Mouse (Mus musculus): Measurements from ENCODE around the gene Colgalt2. TPM values are rescaled to one million over a fixed set of nuclear protein-coding genes. Genes with fewer than 3 reads are reported as not detected.

The Colgalt2 gene
- polyA plus RNA-seq, 1 experiment = 5.9 TPM

GRCm38 (mm10) chr1:152537186-152537585 is 137.6 kb downstream of the Colgalt2 start:
- no peak overlapping the region for H3K4me3 ChIP-seq (ENCODE audit: insufficient read depth, low read length)
- H3K4me1 ChIP-seq (ENCODE audit: control insufficient read depth, insufficient read depth, low read length) = peaks cover 2% of the 10 kb centered on the region; the same call in 1 of the 2 replicates
- TF ChIP-seq CTCF (IDR thresholded peaks at IDR 0.05; ENCODE audit: extremely low read depth, insufficient read depth, low read length) (no peak), POLR2A (IDR thresholded peaks at IDR 0.05; ENCODE audit: extremely low read depth, insufficient read depth, low read length) (no peak)
- H3K27ac ChIP-seq (ENCODE audit: insufficient read depth, low read length) = no peak overlapping the region

- Histone ChIP-seq H3K4me1 (ENCODE audit: control insufficient read depth, insufficient read depth, low read length) (0 out of 2 replicates have a peak, but pooled peaks cover 2% of the 10 kb centered on the region), H3K4me3 (ENCODE audit: insufficient read depth, low read length) (no peak overlapping the region), H3K27ac (ENCODE audit: insufficient read depth, low read length) (no peak overlapping the region)
- no peak for TF ChIP-seq POLR2A (IDR thresholded peaks at IDR 0.05; ENCODE audit: extremely low read depth, insufficient read depth, low read length)
- TF ChIP-seq CTCF (IDR thresholded peaks at IDR 0.05; ENCODE audit: extremely low read depth, insufficient read depth, low read length) = no peak
These were observed 139.2 kb downstream of the Colgalt2 start for GRCm38 (mm10) chr1:152538817-152539216.

- no peak for TF ChIP-seq CTCF (IDR thresholded peaks at IDR 0.05; ENCODE audit: extremely low read depth, insufficient read depth, low read length)
- no peak for TF ChIP-seq POLR2A (IDR thresholded peaks at IDR 0.05; ENCODE audit: extremely low read depth, insufficient read depth, low read length)
These were observed 140.8 kb downstream of the Colgalt2 start for GRCm38 (mm10) chr1:152540304-152540887.

GRCm38 (mm10) chr1:152542747-152543378 is 143.2 kb downstream of the Colgalt2 start:
- no peaks in the 10 kb centered on the region for H3K4me1 ChIP-seq (ENCODE audit: control insufficient read depth, insufficient read depth, low read length)
- TF ChIP-seq CTCF (IDR thresholded peaks at IDR 0.05; ENCODE audit: extremely low read depth, insufficient read depth, low read length) (no peak), POLR2A (IDR thresholded peaks at IDR 0.05; ENCODE audit: extremely low read depth, insufficient read depth, low read length) (no peak)
- no peak overlapping the region for H3K4me3 ChIP-seq (ENCODE audit: insufficient read depth, low read length)
- H3K27ac ChIP-seq (ENCODE audit: insufficient read depth, low read length) = no peak overlapping the region

More at GRCm38 (mm10) chr1:152540304-152540887, 140.8 kb downstream of the Colgalt2 start:
- Histone ChIP-seq H3K4me3 (ENCODE audit: insufficient read depth, low read length) (no peak overlapping the region), H3K4me1 (ENCODE audit: control insufficient read depth, insufficient read depth, low read length) (0 out of 2 replicates have a peak, but pooled peaks cover 2% of the 10 kb centered on the region), H3K27ac (ENCODE audit: insufficient read depth, low read length) (no peak overlapping the region)

- no peak overlapping the region for H3K4me3 ChIP-seq (ENCODE audit: insufficient read depth, low read length)
- H3K4me1 ChIP-seq (ENCODE audit: control insufficient read depth, insufficient read depth, low read length) = no peaks in the 10 kb centered on the region
- no peak overlapping the region for H3K27ac ChIP-seq (ENCODE audit: insufficient read depth, low read length)
- no peak for TF ChIP-seq CTCF (IDR thresholded peaks at IDR 0.05; ENCODE audit: extremely low read depth, insufficient read depth, low read length)
- no peak for TF ChIP-seq POLR2A (IDR thresholded peaks at IDR 0.05; ENCODE audit: extremely low read depth, insufficient read depth, low read length)
These were observed 144.0 kb downstream of the Colgalt2 start for GRCm38 (mm10) chr1:152543449-152544159.

GRCm38 (mm10) chr1:152549061-152549738 is 149.6 kb downstream of the Colgalt2 start:
- no peak overlapping the region for H3K4me3 ChIP-seq (ENCODE audit: insufficient read depth, low read length)
- TF ChIP-seq CTCF (IDR thresholded peaks at IDR 0.05; ENCODE audit: extremely low read depth, insufficient read depth, low read length) (no peak), POLR2A (IDR thresholded peaks at IDR 0.05; ENCODE audit: extremely low read depth, insufficient read depth, low read length) (no peak)
- H3K4me1 ChIP-seq (ENCODE audit: control insufficient read depth, insufficient read depth, low read length) = no peaks in the 10 kb centered on the region
- no peak overlapping the region for H3K27ac ChIP-seq (ENCODE audit: insufficient read depth, low read length)

GRCm38 (mm10) chr1:152550544-152550943 is 150.9 kb downstream of the Colgalt2 start:
- no peak for TF ChIP-seq CTCF (IDR thresholded peaks at IDR 0.05; ENCODE audit: extremely low read depth, insufficient read depth, low read length)
- no peak for TF ChIP-seq POLR2A (IDR thresholded peaks at IDR 0.05; ENCODE audit: extremely low read depth, insufficient read depth, low read length)
- H3K4me3 ChIP-seq (ENCODE audit: insufficient read depth, low read length) = no peak overlapping the region
- no peaks in the 10 kb centered on the region for H3K4me1 ChIP-seq (ENCODE audit: control insufficient read depth, insufficient read depth, low read length)

GRCm38 (mm10) chr1:152550973-152551372 is 151.3 kb downstream of the Colgalt2 start:
- TF ChIP-seq CTCF (IDR thresholded peaks at IDR 0.05; ENCODE audit: extremely low read depth, insufficient read depth, low read length) (no peak), POLR2A (IDR thresholded peaks at IDR 0.05; ENCODE audit: extremely low read depth, insufficient read depth, low read length) (no peak)
- no peak overlapping the region for H3K27ac ChIP-seq (ENCODE audit: insufficient read depth, low read length)
- H3K4me3 ChIP-seq (ENCODE audit: insufficient read depth, low read length) = no peak overlapping the region
- H3K4me1 ChIP-seq (ENCODE audit: control insufficient read depth, insufficient read depth, low read length) = no peaks in the 10 kb centered on the region

More at GRCm38 (mm10) chr1:152550544-152550943, 150.9 kb downstream of the Colgalt2 start:
- H3K27ac ChIP-seq (ENCODE audit: insufficient read depth, low read length) = no peak overlapping the region

GRCm38 (mm10) chr1:152553912-152554547 is 154.4 kb downstream of the Colgalt2 start:
- Histone ChIP-seq H3K27ac (ENCODE audit: insufficient read depth, low read length) (no peak overlapping the region), H3K4me1 (ENCODE audit: control insufficient read depth, insufficient read depth, low read length) (no peaks in the 10 kb centered on the region), H3K4me3 (ENCODE audit: insufficient read depth, low read length) (no peak overlapping the region)
- TF ChIP-seq POLR2A (IDR thresholded peaks at IDR 0.05; ENCODE audit: extremely low read depth, insufficient read depth, low read length) (no peak), CTCF (IDR thresholded peaks at IDR 0.05; ENCODE audit: extremely low read depth, insufficient read depth, low read length) (no peak)
